Mouse (Mus musculus): ENCODE measurements at regions not wholly inside any gene's neighbourhood (a gene's known extent, or its start where the extent isn't known, plus 50 kb on each side); places are given as distances from the start of the nearest gene placed in this dataset.

GRCm38 (mm10) chr10:98332682-98333081, 581.5 kb upstream of the Atp2b1 start:
- Histone ChIP-seq H3K4me2 (replicated peaks; ENCODE audit: low read depth, low read length) (no peak overlapping the region), H3K27ac (ENCODE audit: low read length) (no peak overlapping the region), H3K27me3 (ENCODE audit: control insufficient read depth, insufficient read depth, low read length) (no peaks in the 10 kb centered on the region), H3K9me3 (ENCODE audit: control insufficient read depth, low read depth, low read length) (no peaks in the 10 kb centered on the region), H3K9ac (replicated peaks; ENCODE audit: low read depth, low read length) (no peak overlapping the region), H3K4me1 (ENCODE audit: control insufficient read depth, insufficient read depth, low read length) (no peaks in the 10 kb centered on the region), H3K4me3 (ENCODE audit: low read depth, low read length) (no peak overlapping the region), H3K36me3 (ENCODE audit: control insufficient read depth, insufficient read depth, low read length) (no peaks in the 10 kb centered on the region)
- ATAC-seq (ENCODE audit: insufficient number of reproducible peaks, insufficient read depth, low FRiP score, low read depth) = no peak
- WGBS = 57% methylated on average over 4 of the region's 4 CpGs

GRCm38 (mm10) chr10:98333411-98334067, 580.7 kb upstream of the Atp2b1 start:
- no peak overlapping the region for H3K27ac ChIP-seq (ENCODE audit: low read length)
- no peak overlapping the region for H3K9ac ChIP-seq (replicated peaks; ENCODE audit: low read depth, low read length)
- no peaks in the 10 kb centered on the region for H3K9me3 ChIP-seq (ENCODE audit: control insufficient read depth, low read depth, low read length)
- H3K4me3 ChIP-seq (ENCODE audit: low read depth, low read length) = no peak overlapping the region
- H3K4me1 ChIP-seq (ENCODE audit: control insufficient read depth, insufficient read depth, low read length) = no peaks in the 10 kb centered on the region
- H3K36me3 ChIP-seq (ENCODE audit: control insufficient read depth, insufficient read depth, low read length) = no peaks in the 10 kb centered on the region
- WGBS = 70% methylated on average over 6 of the region's 6 CpGs
- no peak overlapping the region for H3K4me2 ChIP-seq (replicated peaks; ENCODE audit: low read depth, low read length)
- ATAC-seq (ENCODE audit: insufficient number of reproducible peaks, insufficient read depth, low FRiP score, low read depth) = no peak
- no peaks in the 10 kb centered on the region for H3K27me3 ChIP-seq (ENCODE audit: control insufficient read depth, insufficient read depth, low read length)

- Histone ChIP-seq H3K27ac (ENCODE audit: low read length) (no peak overlapping the region), H3K36me3 (ENCODE audit: control insufficient read depth, insufficient read depth, low read length) (no peaks in the 10 kb centered on the region), H3K4me2 (replicated peaks; ENCODE audit: low read depth, low read length) (no peak overlapping the region), H3K9me3 (ENCODE audit: control insufficient read depth, low read depth, low read length) (no peaks in the 10 kb centered on the region), H3K4me3 (ENCODE audit: low read depth, low read length) (no peak overlapping the region), H3K9ac (replicated peaks; ENCODE audit: low read depth, low read length) (no peak overlapping the region), H3K27me3 (ENCODE audit: control insufficient read depth, insufficient read depth, low read length) (no peaks in the 10 kb centered on the region), H3K4me1 (ENCODE audit: control insufficient read depth, insufficient read depth, low read length) (no peaks in the 10 kb centered on the region)
- WGBS = 90% methylated on average over 5 of the region's 5 CpGs
- no peak for ATAC-seq (ENCODE audit: insufficient number of reproducible peaks, insufficient read depth, low FRiP score, low read depth)
Observed at GRCm38 (mm10) chr10:98343827-98344226, 570.4 kb upstream of the Atp2b1 start.

GRCm38 (mm10) chr10:98349466-98349865, 564.7 kb upstream of the Atp2b1 start:
- ATAC-seq (ENCODE audit: insufficient number of reproducible peaks, insufficient read depth, low FRiP score, low read depth) = no peak; the same call in 1 of the 2 replicates
- no peak overlapping the region for H3K4me3 ChIP-seq (ENCODE audit: low read depth, low read length)
- no peaks in the 10 kb centered on the region for H3K27me3 ChIP-seq (ENCODE audit: control insufficient read depth, insufficient read depth, low read length)
- H3K9me3 ChIP-seq (ENCODE audit: control insufficient read depth, low read depth, low read length) = no peaks in the 10 kb centered on the region
- H3K4me1 ChIP-seq (ENCODE audit: control insufficient read depth, insufficient read depth, low read length) = no peaks in the 10 kb centered on the region
- H3K9ac ChIP-seq (replicated peaks; ENCODE audit: low read depth, low read length) = no peak overlapping the region
- WGBS = 41% methylated on average over 5 of the region's 5 CpGs
- H3K27ac ChIP-seq (ENCODE audit: low read length) = peak overlapping the region; percentile 29; the same call in 1 of the 2 replicates
- no peaks in the 10 kb centered on the region for H3K36me3 ChIP-seq (ENCODE audit: control insufficient read depth, insufficient read depth, low read length)
- no peak overlapping the region for H3K4me2 ChIP-seq (replicated peaks; ENCODE audit: low read depth, low read length)

- 92% methylated on average over 6 of the region's 6 CpGs for WGBS
- Histone ChIP-seq H3K27ac (ENCODE audit: low read length) (no peak overlapping the region), H3K36me3 (ENCODE audit: control insufficient read depth, insufficient read depth, low read length) (no peaks in the 10 kb centered on the region)
Observed at GRCm38 (mm10) chr10:98350318-98350926, 563.8 kb upstream of the Atp2b1 start.

GRCm38 (mm10) chr10:98352061-98352460, 562.1 kb upstream of the Atp2b1 start:
- H3K36me3 ChIP-seq (ENCODE audit: control insufficient read depth, insufficient read depth, low read length) = no peaks in the 10 kb centered on the region
- H3K4me2 ChIP-seq (replicated peaks; ENCODE audit: low read depth, low read length) = no peak overlapping the region
- no peaks in the 10 kb centered on the region for H3K4me1 ChIP-seq (ENCODE audit: control insufficient read depth, insufficient read depth, low read length)
- no peak overlapping the region for H3K4me3 ChIP-seq (ENCODE audit: low read depth, low read length)
- 72% methylated on average over 2 of the region's 2 CpGs for WGBS
- no peak for ATAC-seq (ENCODE audit: insufficient number of reproducible peaks, insufficient read depth, low FRiP score, low read depth)
- H3K9ac ChIP-seq (replicated peaks; ENCODE audit: low read depth, low read length) = no peak overlapping the region
- H3K27me3 ChIP-seq (ENCODE audit: control insufficient read depth, insufficient read depth, low read length) = no peaks in the 10 kb centered on the region
- no peak overlapping the region for H3K27ac ChIP-seq (ENCODE audit: low read length)
- no peaks in the 10 kb centered on the region for H3K9me3 ChIP-seq (ENCODE audit: control insufficient read depth, low read depth, low read length)

More at GRCm38 (mm10) chr10:98350318-98350926, 563.8 kb upstream of the Atp2b1 start:
- no peaks in the 10 kb centered on the region for H3K9me3 ChIP-seq (ENCODE audit: control insufficient read depth, low read depth, low read length)
- no peak for ATAC-seq (ENCODE audit: insufficient number of reproducible peaks, insufficient read depth, low FRiP score, low read depth)
- H3K27me3 ChIP-seq (ENCODE audit: control insufficient read depth, insufficient read depth, low read length) = no peaks in the 10 kb centered on the region
- H3K4me1 ChIP-seq (ENCODE audit: control insufficient read depth, insufficient read depth, low read length) = no peaks in the 10 kb centered on the region
- H3K9ac ChIP-seq (replicated peaks; ENCODE audit: low read depth, low read length) = no peak overlapping the region
- no peak overlapping the region for H3K4me3 ChIP-seq (ENCODE audit: low read depth, low read length)
- H3K4me2 ChIP-seq (replicated peaks; ENCODE audit: low read depth, low read length) = no peak overlapping the region

GRCm38 (mm10) chr10:98354486-98354885, 559.7 kb upstream of the Atp2b1 start:
- 87% methylated on average over 2 of the region's 2 CpGs for WGBS
- no peaks in the 10 kb centered on the region for H3K36me3 ChIP-seq (ENCODE audit: control insufficient read depth, insufficient read depth, low read length)
- H3K9me3 ChIP-seq (ENCODE audit: control insufficient read depth, low read depth, low read length) = no peaks in the 10 kb centered on the region
- H3K27me3 ChIP-seq (ENCODE audit: control insufficient read depth, insufficient read depth, low read length) = no peaks in the 10 kb centered on the region
- ATAC-seq (ENCODE audit: insufficient number of reproducible peaks, insufficient read depth, low FRiP score, low read depth) = no peak
- no peak overlapping the region for H3K27ac ChIP-seq (ENCODE audit: low read length)
- no peak overlapping the region for H3K4me2 ChIP-seq (replicated peaks; ENCODE audit: low read depth, low read length)
- no peaks in the 10 kb centered on the region for H3K4me1 ChIP-seq (ENCODE audit: control insufficient read depth, insufficient read depth, low read length)
- H3K4me3 ChIP-seq (ENCODE audit: low read depth, low read length) = no peak overlapping the region
- H3K9ac ChIP-seq (replicated peaks; ENCODE audit: low read depth, low read length) = no peak overlapping the region

GRCm38 (mm10) chr10:98364604-98365003, 549.6 kb upstream of the Atp2b1 start:
- WGBS = 69% methylated on average over 2 of the region's 2 CpGs
- no peaks in the 10 kb centered on the region for H3K36me3 ChIP-seq (ENCODE audit: control insufficient read depth, insufficient read depth, low read length)
- no peak overlapping the region for H3K4me3 ChIP-seq (ENCODE audit: low read depth, low read length)
- no peaks in the 10 kb centered on the region for H3K9me3 ChIP-seq (ENCODE audit: control insufficient read depth, low read depth, low read length)
- no peaks in the 10 kb centered on the region for H3K4me1 ChIP-seq (ENCODE audit: control insufficient read depth, insufficient read depth, low read length)
- no peak overlapping the region for H3K27ac ChIP-seq (ENCODE audit: low read length)
- no peak for ATAC-seq (ENCODE audit: insufficient number of reproducible peaks, insufficient read depth, low FRiP score, low read depth)
- no peak overlapping the region for H3K4me2 ChIP-seq (replicated peaks; ENCODE audit: low read depth, low read length)
- no peaks in the 10 kb centered on the region for H3K27me3 ChIP-seq (ENCODE audit: control insufficient read depth, insufficient read depth, low read length)
- no peak overlapping the region for H3K9ac ChIP-seq (replicated peaks; ENCODE audit: low read depth, low read length)

GRCm38 (mm10) chr10:98372561-98372960, 541.6 kb upstream of the Atp2b1 start:
- Histone ChIP-seq H3K27ac (ENCODE audit: low read length) (no peak overlapping the region), H3K36me3 (ENCODE audit: control insufficient read depth, insufficient read depth, low read length) (no peaks in the 10 kb centered on the region), H3K4me3 (ENCODE audit: low read depth, low read length) (no peak overlapping the region), H3K27me3 (ENCODE audit: control insufficient read depth, insufficient read depth, low read length) (no peaks in the 10 kb centered on the region), H3K9ac (replicated peaks; ENCODE audit: low read depth, low read length) (no peak overlapping the region), H3K4me2 (replicated peaks; ENCODE audit: low read depth, low read length) (no peak overlapping the region), H3K4me1 (ENCODE audit: control insufficient read depth, insufficient read depth, low read length) (no peaks in the 10 kb centered on the region), H3K9me3 (ENCODE audit: control insufficient read depth, low read depth, low read length) (no peaks in the 10 kb centered on the region)
- no peak for ATAC-seq (ENCODE audit: insufficient number of reproducible peaks, insufficient read depth, low FRiP score, low read depth)
- WGBS = 74% methylated on average over 4 of the region's 4 CpGs
